Mouse (Mus musculus) CD4-positive, CD25-positive, alpha-beta regulatory T cell, adult 4 months (primary cell): ENCODE data around the gene Gm9780. TPM values are rescaled to one million over a fixed set of nuclear protein-coding genes. Genes with fewer than 3 reads are reported as not detected.
"Not testable (repeated sequence)": the region's sequence is repeated elsewhere in the genome, so short reads cannot be mapped to it uniquely, and the experiment has no call there.

Source experiments
- ATAC-seq: one replicate; pipeline ENCODE4 v1.8.0; 2017
- polyA plus RNA-seq, 2 experiments: library from polyadenylated mRNA; unstranded; fragments of 100-300 nt; shearing (Covaris generic); gene quantifications; one replicate each; pipeline ENCODE4 v1.2.1; 2017

Gm9780 gene
- not detected for polyA plus RNA-seq

DNA sequence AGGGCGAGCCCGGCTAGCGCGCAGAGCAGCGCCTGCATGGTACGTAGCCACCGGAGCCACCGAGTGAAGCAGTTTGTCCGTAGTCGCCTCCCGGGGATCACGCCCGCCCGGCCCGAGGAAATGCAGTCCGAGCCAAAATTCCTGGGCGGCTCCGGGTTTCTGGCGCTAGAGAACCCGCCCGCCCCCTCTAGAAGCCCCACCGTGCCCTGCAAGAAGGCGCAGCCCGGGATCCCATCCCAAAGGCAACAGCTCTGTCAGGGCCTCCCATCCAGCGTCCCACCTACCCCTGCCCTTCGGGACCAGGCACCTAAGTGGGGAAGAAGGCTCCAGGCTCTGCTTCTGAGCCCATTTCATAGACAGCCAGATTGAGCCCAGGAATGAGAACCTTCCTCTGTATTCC, at the start of gene Gm9780:
Gene Gm9780 (minus strand): TSS at position 101 of the 400 bp plus-strand sequence.
- not testable (repeated sequence) for ATAC-seq

DNA sequence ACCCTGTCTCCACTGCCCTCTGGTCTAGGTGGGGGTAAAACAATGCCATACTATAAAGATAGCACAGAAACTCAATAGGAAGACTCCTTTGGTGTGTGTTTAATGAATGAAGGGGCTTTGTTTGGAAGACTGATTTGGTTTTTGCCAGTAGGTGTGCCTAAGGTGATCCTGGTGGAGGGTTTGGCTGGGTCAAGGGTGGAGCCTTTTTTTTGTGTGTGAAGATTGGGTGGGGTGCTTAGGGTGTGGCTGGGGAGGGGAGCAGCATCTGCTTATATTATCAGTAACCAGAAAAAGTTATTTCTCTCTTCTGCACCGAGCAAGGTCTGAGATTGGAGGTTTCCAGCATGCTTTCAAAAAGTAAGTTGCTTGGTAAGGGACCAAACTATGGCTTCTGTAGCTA, 39.5 kb upstream of the Gm9780 start, which contains the start of gene Cphx3:
Gene Cphx3 (plus strand): TSS at position 301 of the 400 bp plus-strand sequence.
- not testable (repeated sequence) for ATAC-seq

GRCm38 (mm10) chr14:26081216-26081615, 38.7 kb upstream of the Gm9780 start, which contains the start of gene Cphx2:
TSS of gene Cphx2 (plus strand) at chr14:26081516.
- not testable (repeated sequence) for ATAC-seq

- not testable (repeated sequence) for ATAC-seq
Observed at GRCm38 (mm10) chr14:26076620-26077390, 34.3 kb upstream of the Gm9780 start.

GRCm38 (mm10) chr14:26067325-26067633, 24.8 kb upstream of the Gm9780 start, which contains the start of gene Tmem254c:
TSS of gene Tmem254c (minus strand) at chr14:26067355.
- peak; percentile 88 for ATAC-seq

GRCm38 (mm10) chr14:26066574-26067324, 24.2 kb upstream of the Gm9780 start:
- ATAC-seq = peak; percentile 73

DNA sequence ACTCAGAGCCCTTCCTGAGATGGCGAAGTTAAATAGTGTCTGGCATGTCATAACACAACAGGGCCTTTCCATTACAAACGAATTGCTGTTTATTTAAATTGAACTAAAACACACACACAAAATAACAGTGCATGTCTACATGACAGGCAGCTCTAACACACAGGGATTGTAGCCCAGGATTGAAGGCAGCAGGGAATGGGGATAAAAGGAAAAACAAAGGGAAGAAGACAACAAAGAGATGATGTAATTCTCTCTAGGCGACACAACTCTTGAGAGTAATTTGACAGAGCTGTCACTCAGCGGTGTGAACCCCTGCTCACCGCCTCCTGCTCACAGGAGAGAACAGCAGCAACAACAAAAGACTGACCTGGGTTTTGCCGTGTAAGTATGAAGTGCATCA, 16.9 kb upstream of the Gm9780 start:
- ATAC-seq = not testable (repeated sequence)

DNA sequence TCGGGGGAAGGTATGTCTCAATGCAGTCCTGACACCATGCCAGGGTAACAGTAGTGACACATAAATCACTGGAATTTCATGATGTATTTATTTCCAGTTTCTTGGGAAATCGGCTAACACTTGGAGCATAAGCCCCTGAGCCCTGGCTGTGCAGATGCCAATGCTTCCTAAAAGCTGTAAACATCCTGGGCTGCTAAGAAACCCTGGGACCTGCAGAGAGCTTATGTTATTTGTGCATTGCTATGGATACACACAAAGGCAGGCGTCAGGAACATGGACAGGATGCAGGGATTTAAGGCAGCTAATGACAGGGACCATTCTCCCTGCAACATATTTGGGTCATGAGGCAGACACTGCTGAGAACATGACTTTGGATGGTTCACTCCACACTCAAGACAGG, 15.7 kb upstream of the Gm9780 start:
- ATAC-seq = not testable (repeated sequence)

- ATAC-seq = not testable (repeated sequence)
Observed at GRCm38 (mm10) chr14:26048767-26049166, 6.3 kb upstream of the Gm9780 start.

GRCm38 (mm10) chr14:26047026-26047425, 4.5 kb upstream of the Gm9780 start:
- ATAC-seq = peak; percentile 47

- not testable (repeated sequence) for ATAC-seq
Observed at GRCm38 (mm10) chr14:26045007-26045406, 2.5 kb upstream of the Gm9780 start.

DNA sequence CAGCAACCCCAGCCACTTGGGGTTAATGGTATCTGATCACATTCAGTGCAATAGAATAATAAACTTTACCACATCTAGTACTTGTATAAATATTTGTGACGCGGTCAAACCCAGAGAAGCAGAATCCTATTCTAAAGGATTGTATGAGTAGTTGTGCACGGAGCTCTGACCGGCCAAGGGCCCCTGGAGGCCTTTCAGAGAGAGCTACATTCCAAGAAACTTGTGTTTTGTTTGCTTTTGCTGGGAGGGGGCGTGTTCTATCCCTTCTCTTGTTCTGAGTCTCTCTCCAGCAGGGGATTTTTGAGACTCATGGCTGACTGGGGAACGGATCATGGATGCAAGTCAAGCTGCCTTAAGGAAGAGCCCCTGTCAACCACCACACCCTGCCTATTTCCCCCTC, 7.1 kb downstream of the Gm9780 start:
- ATAC-seq = not testable (repeated sequence)

- ATAC-seq = not testable (repeated sequence)
Observed at GRCm38 (mm10) chr14:26034364-26034763, 8.1 kb downstream of the Gm9780 start.

DNA sequence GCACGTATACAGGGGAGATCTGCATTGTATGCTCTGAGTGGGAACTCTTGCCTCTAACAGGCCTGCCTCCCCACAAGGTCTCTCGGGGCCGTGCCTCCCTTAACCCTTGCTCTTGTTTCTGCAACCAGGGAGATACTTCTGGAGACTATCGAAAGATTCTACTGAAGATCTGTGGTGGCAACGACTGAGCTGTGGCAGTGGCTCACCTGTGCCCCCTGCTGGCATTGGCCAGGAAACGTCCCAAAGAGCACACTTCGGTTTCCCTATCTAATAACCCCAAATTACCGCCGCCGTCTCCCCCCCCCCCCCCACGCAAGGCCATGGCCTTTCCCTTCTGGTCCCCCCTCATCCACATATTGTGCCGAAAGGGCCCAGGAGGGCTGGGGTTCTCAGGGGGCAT, 16.9 kb downstream of the Gm9780 start:
- ATAC-seq = not testable (repeated sequence)

- not testable (repeated sequence) for ATAC-seq
Observed at GRCm38 (mm10) chr14:26022831-26023230, 19.7 kb downstream of the Gm9780 start.

GRCm38 (mm10) chr14:26021555-26021954, 21.0 kb downstream of the Gm9780 start:
- ATAC-seq = not testable (repeated sequence)

- ATAC-seq = not testable (repeated sequence)
Observed at GRCm38 (mm10) chr14:26016414-26016813, 26.1 kb downstream of the Gm9780 start.

DNA sequence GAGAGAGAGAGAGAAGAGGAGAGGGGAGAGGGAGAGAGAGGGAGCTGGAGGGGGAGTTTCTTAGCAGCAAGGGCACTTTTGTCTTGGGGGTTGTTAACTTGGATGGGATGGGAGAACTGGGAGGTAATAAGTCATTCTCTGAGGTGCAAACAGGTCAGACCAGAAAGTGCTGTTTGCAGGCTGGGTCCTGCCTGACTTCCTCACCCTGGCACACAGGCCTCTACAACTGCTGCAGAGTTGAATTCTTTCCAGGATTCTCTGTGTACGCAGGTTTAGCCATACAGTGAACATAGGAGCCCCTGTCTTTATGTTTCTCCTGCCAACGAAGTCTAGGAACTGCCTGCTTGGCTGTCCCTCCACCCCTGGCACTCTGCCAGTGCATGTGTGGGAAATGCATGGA, 35.0 kb downstream of the Gm9780 start:
- ATAC-seq = not testable (repeated sequence)

GRCm38 (mm10) chr14:25981880-25982279, 60.6 kb downstream of the Gm9780 start:
- not testable (repeated sequence) for ATAC-seq

DNA sequence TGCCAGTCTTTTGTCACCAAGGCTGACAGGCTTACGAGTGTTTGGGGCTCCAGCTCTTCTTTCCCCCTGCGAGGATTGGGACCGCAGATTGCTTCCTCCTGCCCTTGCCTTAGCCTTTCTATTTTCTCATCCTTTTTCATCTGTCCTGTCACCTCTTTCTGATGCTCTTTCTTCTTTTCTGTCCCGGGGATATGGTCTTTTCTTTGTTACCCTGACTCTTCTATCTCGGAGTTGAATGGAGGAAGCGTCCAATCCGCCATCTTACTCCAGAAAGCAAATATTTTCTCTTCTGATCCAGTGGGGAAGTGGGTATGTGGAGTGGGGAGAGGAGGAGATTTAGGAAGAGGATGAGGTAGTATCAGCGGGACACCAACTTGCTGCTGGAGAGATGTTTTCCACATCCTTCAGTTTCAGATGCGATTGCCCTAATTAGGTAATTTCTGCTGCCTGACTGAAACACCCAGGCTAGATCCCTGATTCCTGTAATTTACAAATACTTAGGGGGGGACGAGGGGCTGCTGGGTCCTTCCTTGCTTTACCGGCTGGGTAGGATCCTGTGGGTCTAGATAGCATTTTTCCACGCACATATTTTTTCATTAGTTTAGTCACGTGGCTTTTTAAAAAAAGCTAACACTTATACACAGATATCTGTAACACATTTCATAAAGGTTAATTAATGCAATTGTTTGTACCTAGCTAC, 63.1 kb downstream of the Gm9780 start:
- ATAC-seq = not testable (repeated sequence)

- ATAC-seq = not testable (repeated sequence)
Observed at GRCm38 (mm10) chr14:25978371-25979241, 63.9 kb downstream of the Gm9780 start, which contains the start of gene Duxbl1. TSS of gene Duxbl1 (plus strand) at chr14:25978577.
